Mouse (Mus musculus) heart, postnatal 0 days (tissue): Measurements from ENCODE around the gene Fam172a.

Experiments
- CTCF ChIP-seq: IDR thresholded peaks from 2 replicates; pipeline ENCODE4 v1.5.1; 2016; ENCODE audit warnings: antibody characterized with exemption, control low read depth, low read depth
- EP300 ChIP-seq: IDR thresholded peaks from 2 replicates; pipeline ENCODE4 v1.6.1; 2016; ENCODE audit warnings: antibody characterized with exemption, low read depth

DNA sequence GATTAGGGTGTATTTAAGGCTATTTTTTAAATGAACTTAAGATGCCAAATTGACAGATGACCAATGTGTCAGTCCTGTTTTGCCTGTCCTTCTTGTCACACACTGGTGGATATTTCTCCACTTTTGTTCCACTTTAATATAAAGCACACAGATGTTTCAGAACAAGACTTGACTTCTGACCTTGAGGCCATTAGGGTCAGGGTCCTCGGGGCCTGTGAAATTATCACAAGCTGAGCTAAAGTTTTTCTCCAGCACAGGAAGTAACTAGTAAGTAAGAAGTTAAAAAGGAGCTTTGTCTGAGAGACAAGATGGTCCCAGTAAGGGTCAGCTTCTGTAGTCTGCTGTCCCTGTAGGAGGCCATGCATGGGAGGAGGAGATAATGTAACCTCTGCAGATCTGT lies 255.8 kb downstream of the Fam172a start:
- TF ChIP-seq CTCF, result no peak
- no peak for TF ChIP-seq EP300
